Mouse (Mus musculus) retina, adult 2 months (tissue): Measurements from ENCODE around the gene Sptlc2.
"Not testable (repeated sequence)": the region's sequence is repeated elsewhere in the genome, so short reads cannot be mapped to it uniquely, and the experiment has no call there.

Experiments used
- DNase-seq: peaks from one replicate; pipeline ENCODE4 v3.0.0-alpha.2; 2012; ENCODE audit warnings: low read depth, low spot score

The Sptlc2 gene

GRCm38 (mm10) chr12:87278118-87278730, 109.9 kb downstream of the Sptlc2 start:
- DNase-seq, result no peak

DNA sequence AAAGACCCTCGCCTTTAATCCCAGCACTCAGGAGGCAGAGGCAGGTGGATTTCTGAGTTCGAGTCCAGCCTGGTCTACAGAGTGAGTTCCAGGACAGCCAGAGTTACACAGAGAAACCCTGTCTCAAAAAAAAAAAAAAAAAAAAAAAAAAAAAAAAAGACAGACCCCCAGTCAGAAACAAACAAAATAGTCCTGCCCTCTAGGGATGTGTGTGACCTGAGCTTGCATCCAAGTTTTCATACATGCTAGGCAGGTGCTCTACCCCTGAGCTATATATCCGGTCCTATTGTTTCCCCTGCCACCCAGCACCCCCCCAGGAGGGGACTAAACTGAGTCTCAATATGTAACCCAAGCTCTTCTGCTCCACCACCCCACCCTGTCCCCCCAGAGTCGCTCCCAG, 110.9 kb downstream of the Sptlc2 start:
- not testable (repeated sequence) for DNase-seq

GRCm38 (mm10) chr12:87274853-87275831, 113.0 kb downstream of the Sptlc2 start:
- no peak for DNase-seq

- DNase-seq, result peak; percentile 11
These were observed 120.5 kb downstream of the Sptlc2 start for GRCm38 (mm10) chr12:87267682-87268081.

- no peak for DNase-seq
These were observed 121.1 kb downstream of the Sptlc2 start for GRCm38 (mm10) chr12:87266827-87267603.

- DNase-seq, result peak; percentile 94
These were observed 121.9 kb downstream of the Sptlc2 start, which contains the start of the genes Vipas39 and Ahsa1 for GRCm38 (mm10) chr12:87266108-87266826. Gene Vipas39 (minus strand): TSS chr12:87266256. Gene Ahsa1 (plus strand): TSS chr12:87266479.

DNA sequence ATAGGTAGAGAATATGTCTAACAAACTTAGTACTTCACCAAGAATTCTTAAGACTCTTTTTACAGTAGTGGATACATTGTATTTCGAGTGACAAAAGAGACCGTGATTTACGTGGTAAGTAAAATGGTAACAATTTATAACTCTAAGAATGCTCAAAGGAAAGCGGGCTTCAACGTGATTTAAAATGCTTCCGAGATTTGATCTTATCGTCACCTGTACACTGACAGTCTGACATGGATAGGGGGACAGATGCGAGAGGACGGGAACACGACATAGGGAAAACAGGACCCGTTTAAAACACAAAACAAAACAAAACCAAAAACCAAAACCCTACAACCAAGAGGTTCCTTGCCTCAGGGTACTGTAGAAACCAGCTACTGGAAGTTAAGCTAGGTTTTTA, 122.7 kb downstream of the Sptlc2 start:
- DNase-seq, result no peak

GRCm38 (mm10) chr12:87260562-87260961, 127.6 kb downstream of the Sptlc2 start:
- DNase-seq, result no peak

DNA sequence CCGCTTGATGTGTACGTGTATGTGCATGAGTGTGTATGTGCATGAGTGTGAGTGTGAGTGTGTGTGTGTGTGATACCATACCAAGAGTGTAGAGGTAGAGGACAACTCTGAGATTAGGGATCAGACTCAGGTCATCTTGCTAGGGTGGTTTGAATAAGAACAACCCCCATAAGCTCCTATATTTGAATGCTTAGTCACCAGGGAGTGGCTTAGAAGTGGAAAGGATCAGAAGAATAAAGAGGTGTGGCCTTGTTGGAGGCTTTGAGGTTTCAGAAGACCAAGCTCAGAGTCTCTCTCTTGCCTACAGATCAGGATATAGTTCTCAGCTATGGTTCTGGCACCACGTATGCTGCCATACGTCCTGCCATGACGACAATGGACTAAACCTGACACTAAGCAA, 131.5 kb downstream of the Sptlc2 start:
- no peak for DNase-seq
